Mouse (Mus musculus): ENCODE measurements at regions not wholly inside any gene's neighbourhood (a gene's known extent, or its start where the extent isn't known, plus 50 kb on each side); places are given as distances from the start of the nearest gene placed in this dataset.
"Not testable (repeated sequence)": the region's sequence is repeated elsewhere in the genome, so short reads cannot be mapped to it uniquely, and the experiment has no call there.

DNA sequence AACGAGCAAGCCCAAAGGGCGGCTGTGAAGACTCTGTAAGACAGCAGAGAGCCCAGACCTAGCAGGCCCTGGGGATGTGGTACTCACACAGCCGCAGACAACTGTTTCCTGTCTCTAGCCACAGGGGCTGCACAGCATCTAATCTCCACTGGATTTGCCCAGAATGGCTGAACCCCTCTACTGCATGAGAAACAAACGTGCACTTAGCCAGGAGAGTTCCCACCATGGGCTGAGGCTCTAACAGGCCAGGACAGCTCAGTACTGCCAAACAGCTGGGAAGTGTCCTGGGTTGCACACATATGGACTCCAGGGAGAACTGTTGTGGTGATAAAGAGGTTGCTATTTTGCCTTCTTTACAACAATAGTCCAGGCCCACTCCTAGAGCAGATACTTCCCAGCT is 204.1 kb upstream of the Daam1 start:
- DNase-seq, result no peak

GRCm38 (mm10) chr12:71627421-71628339 is 203.2 kb upstream of the Daam1 start:
- DNase-seq, result no peak

GRCm38 (mm10) chr12:71628340-71628738 is 202.5 kb upstream of the Daam1 start:
- no peak for DNase-seq

DNA sequence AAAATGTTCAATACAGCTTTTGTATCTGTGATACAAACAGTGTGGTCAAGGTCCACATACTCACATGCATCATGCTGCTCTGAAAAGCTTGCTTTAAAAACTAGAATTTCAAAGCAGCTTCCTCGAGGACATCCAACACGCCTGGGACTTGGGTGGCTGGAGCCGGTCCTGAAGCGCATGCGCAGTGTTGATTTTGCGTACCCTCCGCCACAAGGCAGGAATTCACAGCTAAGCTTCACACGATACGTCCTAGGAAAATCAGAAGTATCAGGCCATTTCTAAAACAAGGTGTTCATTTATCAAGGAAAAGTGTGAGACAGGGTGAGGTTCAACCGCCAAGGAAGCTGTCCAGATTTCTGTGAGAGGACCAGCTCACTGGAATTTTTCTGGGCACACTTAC is 202.1 kb upstream of the Daam1 start:
- DNase-seq, result no peak

GRCm38 (mm10) chr12:71630386-71630785 is 200.5 kb upstream of the Daam1 start:
- no peak for DNase-seq

DNA sequence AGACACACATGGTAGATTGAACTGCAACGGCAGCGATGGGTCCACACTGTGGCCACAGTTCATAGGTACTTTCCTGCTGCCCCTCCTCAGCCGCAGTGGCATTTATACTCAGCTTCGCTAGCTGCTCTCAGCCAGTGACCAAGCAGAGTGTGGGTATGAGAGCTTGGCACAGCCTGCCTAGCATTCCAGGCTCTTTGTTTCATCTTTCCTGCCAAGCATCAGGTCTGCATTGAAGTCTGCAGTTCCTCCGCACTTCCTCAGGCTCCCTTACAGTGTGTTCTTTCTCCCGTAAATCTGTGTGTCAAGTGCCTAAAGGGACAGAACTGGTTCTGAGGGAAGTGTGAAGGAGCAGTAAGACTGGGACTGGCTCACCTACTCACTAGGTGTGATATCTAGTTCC is 194.6 kb upstream of the Daam1 start:
- no peak for DNase-seq

- no peak for DNase-seq
These were observed 193.6 kb upstream of the Daam1 start for GRCm38 (mm10) chr12:71637248-71637647.

- no peak for DNase-seq
These were observed 192.6 kb upstream of the Daam1 start for GRCm38 (mm10) chr12:71638246-71638645.

GRCm38 (mm10) chr12:71640058-71640501 is 190.8 kb upstream of the Daam1 start:
- no peak for DNase-seq

GRCm38 (mm10) chr12:71641486-71641885 is 189.4 kb upstream of the Daam1 start:
- DNase-seq, result no peak

- DNase-seq, result no peak
These were observed 188.0 kb upstream of the Daam1 start for GRCm38 (mm10) chr12:71642797-71643337.

DNA sequence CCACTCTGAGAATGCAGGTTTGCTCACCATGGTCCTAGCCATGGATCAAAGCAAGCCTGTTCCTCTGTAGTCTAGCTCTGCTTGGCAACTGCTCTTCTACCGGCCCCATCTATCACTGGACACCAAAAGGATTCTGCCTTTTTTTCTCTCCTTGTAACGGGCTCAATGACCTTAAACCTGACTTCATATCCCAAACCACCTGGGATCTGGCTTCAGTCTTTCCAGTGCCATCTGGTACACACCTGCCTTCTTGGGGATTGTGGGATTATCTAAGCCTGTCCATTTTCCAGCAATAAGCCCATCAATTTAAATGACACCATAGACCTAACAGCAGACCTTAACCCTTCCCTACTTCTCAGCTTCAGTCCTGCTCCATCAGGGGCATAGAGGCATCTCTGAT is 179.6 kb upstream of the Daam1 start:
- no peak for DNase-seq

DNA sequence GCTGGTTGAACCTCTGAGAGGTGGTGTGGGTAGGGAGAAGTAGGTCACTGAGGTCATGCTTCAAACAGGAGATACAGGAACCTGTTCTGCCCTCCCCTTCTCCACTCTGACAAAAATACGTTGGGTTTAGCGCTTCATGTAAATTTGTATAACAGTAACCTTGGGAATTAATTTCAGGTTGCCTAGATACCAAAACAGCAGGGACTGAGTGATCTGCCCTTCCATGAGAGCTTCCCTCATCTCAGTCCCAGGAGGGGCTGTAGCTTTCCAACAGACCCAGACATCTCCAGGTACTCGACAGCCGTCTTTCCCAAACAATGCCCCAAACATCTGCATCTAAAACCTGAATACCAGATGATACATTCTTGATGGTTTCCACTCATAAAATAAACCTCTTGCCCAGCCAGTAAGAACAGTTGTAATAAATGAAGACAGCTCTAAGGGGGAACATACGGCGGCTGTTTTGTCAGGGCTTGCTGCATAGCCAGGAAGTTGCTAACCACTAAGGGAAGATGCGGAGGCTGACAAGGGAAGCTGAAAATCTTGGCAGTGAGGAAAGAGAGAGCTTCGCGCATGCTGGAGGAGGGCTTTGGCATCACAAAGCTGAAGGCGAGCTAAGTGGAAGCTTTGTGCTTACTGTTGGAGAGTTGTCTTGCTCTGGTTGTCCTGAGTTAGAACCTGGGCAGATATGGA is 137.4 kb upstream of the Daam1 start:
- no peak for DNase-seq

DNA sequence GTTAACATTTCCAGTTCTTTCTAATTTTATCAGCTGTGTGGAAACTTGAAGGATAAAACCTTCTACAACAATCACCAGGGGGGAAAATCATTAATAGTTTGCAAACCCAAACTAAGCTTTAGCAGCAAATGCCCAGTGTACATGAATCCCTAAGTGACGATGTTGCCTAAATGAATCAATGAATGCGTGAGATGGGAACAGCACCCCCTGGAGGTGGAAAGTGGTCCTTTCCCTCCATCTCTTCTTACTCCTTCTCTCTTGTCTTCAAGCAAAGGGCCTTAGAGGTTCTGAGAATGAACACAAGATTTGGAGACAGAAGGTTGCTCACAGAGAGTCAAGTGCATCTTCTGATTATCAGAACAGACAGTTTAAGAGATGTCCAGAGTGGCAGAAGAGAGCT is 129.1 kb upstream of the Daam1 start:
- DNase-seq, result peak in 1 of 2 experiments; percentile 3

- DNase-seq, result no peak
These were observed 128.7 kb upstream of the Daam1 start for GRCm38 (mm10) chr12:71702181-71702580.

DNA sequence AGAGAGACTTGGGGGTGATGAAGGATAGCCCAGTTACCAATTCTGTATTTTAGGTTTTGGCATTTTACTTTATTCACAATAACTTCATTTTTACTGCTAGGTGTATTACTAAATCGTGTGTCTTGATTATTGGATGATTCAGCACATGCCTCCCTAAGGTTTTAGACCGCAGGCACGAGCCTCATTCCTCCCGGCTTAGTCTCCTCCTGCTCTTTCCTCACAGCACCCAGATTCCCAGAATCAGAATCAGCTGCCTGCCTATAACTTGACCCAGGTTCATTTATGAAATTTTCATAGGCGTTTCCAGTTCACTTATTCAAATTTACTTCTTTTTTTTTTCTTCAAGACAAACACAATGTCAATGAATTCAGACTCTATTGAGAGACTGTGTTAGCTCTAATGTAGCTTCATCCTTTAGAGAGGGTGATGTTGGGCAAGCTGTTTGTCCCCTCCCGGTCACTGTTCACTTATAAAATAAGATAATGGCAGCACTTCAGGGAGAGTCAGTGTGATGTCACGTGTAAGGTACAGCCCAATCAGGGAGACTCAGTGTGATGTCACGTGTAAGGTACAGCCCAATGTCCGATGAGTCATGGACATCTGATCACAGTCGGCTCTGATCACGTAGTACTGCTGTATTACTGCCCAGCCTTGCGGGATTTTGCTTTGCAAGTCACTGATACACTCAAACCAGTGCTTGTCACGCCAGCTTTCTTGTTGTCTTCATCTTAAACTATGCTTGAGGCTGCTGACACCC is 127.6 kb upstream of the Daam1 start:
- no peak for DNase-seq

DNA sequence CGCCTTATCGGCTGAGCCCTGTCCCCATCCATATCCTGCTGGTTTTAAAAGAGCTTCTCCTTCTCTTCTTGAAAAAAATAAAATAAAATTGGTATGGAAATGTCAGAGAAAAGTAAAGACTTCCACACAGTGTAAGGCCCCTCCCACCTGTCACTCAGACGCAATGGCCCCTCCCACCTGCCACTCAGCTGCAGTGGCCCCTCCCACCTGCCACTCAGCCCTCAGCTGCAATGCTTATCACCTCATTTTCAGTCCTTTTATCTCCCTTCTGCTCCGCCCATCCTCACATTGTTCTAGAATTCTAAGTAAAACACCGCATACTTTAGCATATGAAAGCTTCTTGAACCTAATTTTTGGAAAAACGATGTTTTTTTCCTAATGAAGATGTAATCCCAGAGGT is 126.4 kb upstream of the Daam1 start:
- no peak for DNase-seq

DNA sequence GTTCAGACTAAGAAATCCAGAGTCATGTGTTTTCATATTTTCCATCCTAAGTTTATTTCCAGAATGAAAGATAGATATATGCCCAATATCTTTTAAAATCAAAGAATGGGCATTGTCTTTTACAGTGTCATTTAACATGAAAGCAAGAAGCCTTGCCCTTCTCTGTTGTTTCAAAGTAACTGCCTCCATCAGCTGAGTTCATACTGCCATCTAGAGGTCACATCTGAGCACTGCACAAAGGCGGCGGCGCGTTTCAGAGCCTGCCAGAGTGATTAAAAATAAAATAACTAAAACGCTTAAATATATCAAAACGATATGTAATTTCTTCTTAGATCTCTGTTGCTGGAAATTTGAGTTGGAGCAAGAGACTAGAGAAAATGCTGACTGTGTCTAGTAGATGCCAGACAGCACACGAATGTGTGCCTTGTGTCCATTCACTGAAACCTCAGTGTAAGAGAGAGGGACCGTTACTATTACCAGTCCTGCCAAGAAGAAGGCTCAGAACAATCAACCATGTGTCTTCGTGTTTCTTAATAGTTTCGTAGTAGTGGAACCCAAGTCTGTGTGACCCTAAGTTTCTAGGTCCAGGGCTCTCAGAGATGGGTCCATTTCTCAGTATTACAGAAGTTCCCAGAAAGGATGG is 123.0 kb upstream of the Daam1 start:
- peak in 1 of 2 experiments; percentile 35 for DNase-seq

- DNase-seq, result no peak
These were observed 116.3 kb upstream of the Daam1 start for GRCm38 (mm10) chr12:71714606-71715005.

GRCm38 (mm10) chr12:71718412-71718811 is 112.5 kb upstream of the Daam1 start:
- DNase-seq, result not testable (repeated sequence)

DNA sequence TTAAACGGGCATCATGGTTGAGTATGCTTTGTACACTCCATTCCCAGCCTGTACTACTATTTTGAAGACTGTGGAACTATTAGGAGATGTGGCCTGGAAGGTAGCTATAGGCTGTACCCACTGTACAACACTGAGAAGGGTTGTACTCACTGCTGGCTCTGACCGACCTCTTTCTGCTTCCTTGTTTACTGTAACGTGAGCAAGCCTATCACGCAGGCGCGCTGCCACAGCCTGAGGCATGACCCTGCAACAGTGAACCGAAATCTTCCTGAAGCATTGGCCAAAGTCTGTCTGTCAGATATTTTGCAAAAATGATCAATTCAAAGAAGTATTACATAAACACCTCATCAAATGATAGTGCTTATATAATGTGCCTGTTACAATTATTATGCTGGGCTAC is 112.0 kb upstream of the Daam1 start:
- no peak for DNase-seq

- no peak for DNase-seq
These were observed 105.7 kb upstream of the Daam1 start for GRCm38 (mm10) chr12:71725140-71725539.
